ENCODE assay signal across 32 mouse cellular contexts in the genomic region with DNA sequence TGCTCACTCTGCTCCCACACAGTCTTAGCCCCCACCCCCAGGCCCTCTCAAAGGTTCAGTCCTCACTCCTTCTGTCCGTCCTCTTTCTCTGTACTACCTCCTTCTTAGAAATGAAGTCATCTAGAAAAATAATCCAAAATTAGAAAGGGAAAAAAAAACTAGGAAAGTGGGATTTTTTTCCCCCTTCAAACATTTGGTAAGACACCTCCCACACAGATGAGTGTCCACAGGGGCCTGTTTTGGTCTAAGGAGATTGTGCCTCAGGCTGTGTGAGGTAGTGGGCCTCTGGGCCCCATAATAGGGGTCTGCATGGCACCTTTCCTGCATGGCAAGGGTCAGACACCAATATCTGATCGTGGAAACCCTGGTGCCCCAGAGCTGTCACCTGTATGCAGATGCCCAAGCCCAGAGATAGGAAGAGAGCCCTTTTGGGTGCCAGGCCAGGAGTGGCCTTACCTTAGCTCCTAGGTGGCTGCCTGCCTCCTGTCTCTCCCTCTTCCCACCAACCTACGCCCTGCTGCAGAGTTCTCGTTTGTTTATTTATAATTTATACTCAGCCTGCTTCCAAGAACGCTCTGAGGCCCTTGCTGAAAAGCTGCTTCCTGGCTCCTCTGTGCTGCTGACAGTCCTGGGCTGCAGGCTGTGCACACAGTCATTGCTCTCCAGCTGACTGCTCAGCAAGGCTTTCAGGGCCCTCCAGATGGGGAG. TPM values are rescaled to one million over a fixed set of nuclear protein-coding genes. Genes with fewer than 3 reads are reported as not detected.
A peak's percentile ranks its signal among the peaks of the same experiment; 100 is the strongest.
DNase-seq lines count a peak whose midpoint lies in the region; ATAC-seq and TF ChIP-seq lines count a peak whose summit lies in the region.
"Had no signal": no experiment of that assay in that cellular context is flagged by ENCODE, and none has a peak within 500 bp of the region (broad histone marks: within the 10 kb centered on the region; RNA-seq: fewer than 3 reads in every experiment).

No protein-coding gene starts in this region.

- H3K27ac ChIP-seq in left cerebral cortex, adult 2 months: peak overlapping the region; percentile 88
- no peak overlapping the region for H3K27ac ChIP-seq in midbrain, embryonic 13.5 days
- H3K27ac ChIP-seq: forebrain, embryonic 13.5 days; gastrocnemius, adult 2 months; hindbrain, embryonic 13.5 days; liver, embryonic 14.5 days; lung, embryonic 15.5 days; neural tube, embryonic 12.5 days; stomach, embryonic 15.5 days had no signal

- ATAC-seq in midbrain, embryonic 13.5 days: no peak
- ATAC-seq: activated CD4-positive, CD25-positive, alpha-beta regulatory T cell, adult 4 months; forebrain, embryonic 13.5 days had no signal

- peaks cover 29% of the 10 kb centered on the region for H3K4me1 ChIP-seq in midbrain, embryonic 13.5 days (replicated peaks)

- no peak for TF ChIP-seq CTCF in left cerebral cortex, adult 2 months (IDR thresholded peaks at IDR 0.05)

- H3K4me2 ChIP-seq in midbrain, embryonic 13.5 days (replicated peaks): no peak overlapping the region
- H3K4me2 ChIP-seq: forebrain, embryonic 13.5 days; heart, embryonic 11.5 days; hindbrain, embryonic 13.5 days; lung, embryonic 15.5 days; midbrain, embryonic 11.5 days; neural tube, embryonic 12.5 days; stomach, embryonic 15.5 days had no signal

- 0 out of 2 replicates have a peak, but pooled peaks cover 4% of the 10 kb centered on the region for H3K9me3 ChIP-seq in midbrain, embryonic 13.5 days
- H3K9me3 ChIP-seq: forebrain, embryonic 13.5 days; hindbrain, embryonic 13.5 days; lung, embryonic 15.5 days; neural tube, embryonic 12.5 days; stomach, embryonic 15.5 days had no signal

- DNase-seq in left cerebral cortex, adult 2 months (ENCODE audit: extremely low spot score in 1 of 2, low spot score in 2 of 2): peak in 1 of 2 experiments; percentile 51
- no peak for DNase-seq in left cerebral cortex, postnatal 4 days
- DNase-seq in NIH3T3 (ENCODE audit: low read depth): peak; percentile 46
- DNase-seq in brain, adult 2 months (ENCODE audit: low read depth, low spot score): peak; percentile 79
- peak; percentile 29 to 56 for DNase-seq in lung, postnatal 4 days
- DNase-seq in ovary, postnatal 10 days (ENCODE audit: low spot score): no peak
- DNase-seq: adrenal gland, adult 2 months; adrenal gland, postnatal 36 days; B cell, adult 2 months; cerebellum, postnatal 14 days; gastrocnemius, adult 2 months; gastrocnemius, postnatal 36 days; heart, adult 18-20 months; heart, postnatal 4 days; kidney, adult 2 months; kidney, postnatal 4 days; liver; right cerebral cortex, postnatal 14 days; thymus, adult 18-20 months; thymus, postnatal 25 days had no signal

- 82% methylated on average over 5 of the region's 5 CpGs for WGBS in midbrain, embryonic 13.5 days

- H3K27me3 ChIP-seq in midbrain, embryonic 13.5 days: no peaks in the 10 kb centered on the region
- H3K27me3 ChIP-seq: forebrain, embryonic 13.5 days; hindbrain, embryonic 13.5 days; neural tube, embryonic 12.5 days had no signal

- no peak overlapping the region for H3K9ac ChIP-seq in midbrain, embryonic 13.5 days (replicated peaks)
- H3K9ac ChIP-seq: forebrain, embryonic 13.5 days; hindbrain, embryonic 13.5 days; liver, embryonic 14.5 days; lung, embryonic 15.5 days; neural tube, embryonic 12.5 days; stomach, embryonic 15.5 days had no signal

- no peak overlapping the region for H3K4me3 ChIP-seq in left cerebral cortex, adult 2 months
- no peak overlapping the region for H3K4me3 ChIP-seq in midbrain, embryonic 13.5 days (replicated peaks)
- H3K4me3 ChIP-seq: forebrain, embryonic 13.5 days; gastrocnemius, adult 2 months; hindbrain, embryonic 13.5 days; lung, embryonic 15.5 days; myocyte; neural tube, embryonic 12.5 days; stomach, embryonic 15.5 days had no signal

- intact Hi-C loops in left cerebral cortex, adult 2 months (cut with DNase I): no loop called here
- intact Hi-C loops in left cerebral cortex, postnatal 4 days (cut with DNase I): no loop called here

- no peaks in the 10 kb centered on the region for H3K36me3 ChIP-seq in midbrain, embryonic 13.5 days
- H3K36me3 ChIP-seq: hindbrain, embryonic 13.5 days; lung, embryonic 15.5 days; neural tube, embryonic 12.5 days; stomach, embryonic 15.5 days had no signal

RNA-seq across cellular contexts. Expression of a gene that starts 27.4 kb away (rescaled TPM):
- 100 to 1,000 TPM; 247 to 272 TPM for total RNA-seq in left cerebral cortex, adult 2 months (2021)
- 10 to 100 TPM; 15.7 to 19.7 TPM for total RNA-seq in left cerebral cortex, postnatal 4 days (2021)
- polyA plus RNA-seq in midbrain, embryonic 13.5 days (2015; fragmentation: Nextera tagmentation; extraction: Ambion mirVana): 7.3 and 8.6 TPM in 2 replicates
- total RNA-seq: gastrocnemius, adult 2 months; megakaryocyte, adult 5-6 weeks had no signal
- polyA plus RNA-seq: activated CD4-positive, CD25-positive, alpha-beta regulatory T cell, adult 4 months; liver, embryonic 14.5 days had no signal

RNA-seq across cellular contexts. Expression of a gene that starts 29.0 kb away (rescaled TPM):
- 10 to 100 TPM; 31.3 to 35.3 TPM for total RNA-seq in left cerebral cortex, adult 2 months (2021)
- total RNA-seq in left cerebral cortex, postnatal 4 days (2021): 10 to 100 TPM; 28.8 to 29.1 TPM
- polyA plus RNA-seq in midbrain, embryonic 13.5 days (2015; fragmentation: Nextera tagmentation; extraction: Ambion mirVana): 22.8 and 22.9 TPM in 2 replicates

Comparison
In these comparisons a context has a peak if more than half of its experiments do, and no peak if none do; other contexts are left out.
1. RNA of a gene that starts 27.4 kb away (total RNA-seq): 247 to 272 TPM in left cerebral cortex, adult 2 months; 15.7 to 19.7 TPM in left cerebral cortex, postnatal 4 days; every median in the first group is over 10 times any median in the second.
2. DNase-seq: peak in NIH3T3 (single experiment), brain, adult 2 months (single experiment) and lung, postnatal 4 days (2 of 2); none in left cerebral cortex, postnatal 4 days (single experiment) and ovary, postnatal 10 days (single experiment).